Mouse (Mus musculus) forebrain, embryonic 16.5 days (tissue): ENCODE results near the gene Hyal5. TPM values are rescaled to one million over a fixed set of nuclear protein-coding genes. Genes with fewer than 3 reads are reported as not detected.

Source experiments
- ATAC-seq: fragments of 200-750 bp; cut with Nextera tagmentation; 2 replicates; pipeline ENCODE4 v1.8.0; 2017; ENCODE audit warnings: mild to moderate bottlenecking, moderate library complexity
- H3K27ac ChIP-seq: fragments of 300-500 bp; sonication (generic); 2 replicates; pipeline ENCODE4 v1.5.1; 2014; ENCODE audit warnings: low read length, control low read depth
- H3K27me3 ChIP-seq: fragments of 300-500 bp; sonication (generic); replicated peaks from 2 replicates; pipeline ENCODE4 v1.6.1; 2014; ENCODE audit warnings: low read length; ENCODE audit not compliant: control insufficient read depth, insufficient read depth
- H3K36me3 ChIP-seq: fragments of 300-500 bp; sonication (generic); 2 replicates; pipeline ENCODE4 v1.6.1; 2014; ENCODE audit not compliant: control insufficient read depth, insufficient read depth
- H3K4me1 ChIP-seq: fragments of 300-500 bp; sonication (generic); replicated peaks from 2 replicates; pipeline ENCODE4 v1.6.1; 2014; ENCODE audit warnings: low read length; ENCODE audit not compliant: control insufficient read depth, insufficient read depth
- H3K4me2 ChIP-seq: fragments of 300-500 bp; sonication (generic); 2 replicates; pipeline ENCODE4 v1.6.1; 2014; ENCODE audit warnings: mild to moderate bottlenecking, low read length, control low read depth
- H3K4me3 ChIP-seq: fragments of 300-500 bp; sonication (generic); replicated peaks from 2 replicates; pipeline ENCODE4 v1.5.1; 2014; ENCODE audit warnings: mild to moderate bottlenecking, low read length, control low read depth
- H3K9ac ChIP-seq: fragments of 300-500 bp; sonication (generic); replicated peaks from 2 replicates; pipeline ENCODE4 v1.6.1; 2014; ENCODE audit warnings: low read depth, low read length, control low read depth
- H3K9me3 ChIP-seq: fragments of 300-500 bp; sonication (generic); 2 replicates; pipeline ENCODE4 v1.6.1; 2016; ENCODE audit warnings: low read length; ENCODE audit not compliant: control insufficient read depth
- WGBS: fragments of 180-500 bp; shearing (Covaris S2); extraction: QIAGEN DNeasy Blood & Tissue Kit; methylation state at CpG from one replicate; pipeline ENCODE4 v1.1.7; 2014; 5-methylcytosine and 5-hydroxymethylcytosine counted together
- polyA plus RNA-seq: library from polyadenylated mRNA; unstranded; fragments of >200 nt; fragmentation: Nextera tagmentation; extraction: Ambion mirVana; gene quantifications from 2 replicates; pipeline ENCODE4 v1.2.1, GENCODE M21; 2015

Gene Hyal5
- polyA plus RNA-seq = not detected in 2 replicates

- Histone ChIP-seq H3K4me2 (no peak within 1 kb of the TSS), H3K27ac (no peak within 1 kb of the TSS), H3K9ac (no peak within 1 kb of the TSS), H3K27me3 (no peaks in the 10 kb centered on the region), H3K4me3 (no peak within 1 kb of the TSS), H3K4me1 (no peaks in the 10 kb centered on the region), H3K36me3 (no peaks in the 10 kb centered on the region), H3K9me3 (no peaks in the 10 kb centered on the region)
- ATAC-seq = no peak
Observed at GRCm38 (mm10) chr6:24857697-24858096, at the start of gene Hyal5. TSS of gene Hyal5 (plus strand) at chr6:24857997.

GRCm38 (mm10) chr6:24822070-24822469, 35.7 kb upstream of the Hyal5 start:
- no peaks in the 10 kb centered on the region for H3K36me3 ChIP-seq
- H3K9me3 ChIP-seq = no peaks in the 10 kb centered on the region
- 42% methylated on average over 2 of the region's 2 CpGs for WGBS
- no peak for ATAC-seq
- no peak overlapping the region for H3K4me3 ChIP-seq
- H3K9ac ChIP-seq = no peak overlapping the region
- H3K4me2 ChIP-seq = no peak overlapping the region
- H3K4me1 ChIP-seq = no peaks in the 10 kb centered on the region
- H3K27ac ChIP-seq = no peak overlapping the region
- no peaks in the 10 kb centered on the region for H3K27me3 ChIP-seq

- 40% methylated on average over 2 of the region's 2 CpGs for WGBS
- Histone ChIP-seq H3K4me1 (no peaks in the 10 kb centered on the region), H3K27ac (no peak overlapping the region), H3K9ac (no peak overlapping the region), H3K27me3 (no peaks in the 10 kb centered on the region), H3K9me3 (no peaks in the 10 kb centered on the region), H3K4me2 (no peak overlapping the region), H3K36me3 (no peaks in the 10 kb centered on the region), H3K4me3 (no peak overlapping the region)
- ATAC-seq = no peak
Observed at GRCm38 (mm10) chr6:24860320-24860719, 2.5 kb downstream of the Hyal5 start.

GRCm38 (mm10) chr6:24863649-24864048, 5.9 kb downstream of the Hyal5 start:
- H3K9ac ChIP-seq = no peak overlapping the region
- WGBS = 92% methylated on average over 4 of the region's 4 CpGs
- no peaks in the 10 kb centered on the region for H3K4me1 ChIP-seq
- no peak overlapping the region for H3K4me3 ChIP-seq
- no peaks in the 10 kb centered on the region for H3K27me3 ChIP-seq
- no peaks in the 10 kb centered on the region for H3K36me3 ChIP-seq
- no peak overlapping the region for H3K4me2 ChIP-seq
- ATAC-seq = no peak
- H3K9me3 ChIP-seq = no peaks in the 10 kb centered on the region
- no peak overlapping the region for H3K27ac ChIP-seq

GRCm38 (mm10) chr6:24894146-24894873, 36.5 kb downstream of the Hyal5 start:
- 75% methylated on average over 11 of the region's 11 CpGs for WGBS
- H3K4me3 ChIP-seq = no peak overlapping the region; the same call in 1 of the 2 replicates

GRCm38 (mm10) chr6:24894874-24895183, 37.0 kb downstream of the Hyal5 start:
- Histone ChIP-seq H3K36me3 (no peaks in the 10 kb centered on the region), H3K4me2 (peak overlapping the region; percentile 16; the same call in 1 of the 2 replicates), H3K27me3 (no peaks in the 10 kb centered on the region), H3K9me3 (no peaks in the 10 kb centered on the region), H3K4me3 (no peak overlapping the region; the same call in 1 of the 2 replicates), H3K27ac (no peak overlapping the region), H3K4me1 (no peaks in the 10 kb centered on the region), H3K9ac (no peak overlapping the region)
- WGBS = 44% methylated on average over 2 of the region's 2 CpGs
- ATAC-seq = 0 out of 2 replicates have a peak, but pooled peaks have one; percentile 12

More at GRCm38 (mm10) chr6:24894146-24894873, 36.5 kb downstream of the Hyal5 start:
- peak; percentile 63; the same call in 1 of the 2 replicates for ATAC-seq
- Histone ChIP-seq H3K4me1 (no peaks in the 10 kb centered on the region), H3K36me3 (no peaks in the 10 kb centered on the region), H3K9me3 (no peaks in the 10 kb centered on the region), H3K9ac (no peak overlapping the region), H3K27ac (no peak overlapping the region), H3K27me3 (no peaks in the 10 kb centered on the region), H3K4me2 (peak overlapping the region; percentile 16; the same call in 1 of the 2 replicates)

GRCm38 (mm10) chr6:24905101-24905500, 47.3 kb downstream of the Hyal5 start:
- ATAC-seq = no peak
- Histone ChIP-seq H3K27ac (no peak overlapping the region), H3K9ac (no peak overlapping the region), H3K9me3 (no peaks in the 10 kb centered on the region), H3K4me3 (no peak overlapping the region), H3K36me3 (no peaks in the 10 kb centered on the region), H3K4me2 (no peak overlapping the region), H3K27me3 (no peaks in the 10 kb centered on the region), H3K4me1 (no peaks in the 10 kb centered on the region)
- 89% methylated on average over 3 of the region's 3 CpGs for WGBS

- Histone ChIP-seq H3K36me3 (no peaks in the 10 kb centered on the region), H3K9me3 (no peaks in the 10 kb centered on the region), H3K27ac (no peak overlapping the region), H3K27me3 (no peaks in the 10 kb centered on the region), H3K4me2 (no peak overlapping the region), H3K4me1 (no peaks in the 10 kb centered on the region), H3K9ac (no peak overlapping the region), H3K4me3 (no peak overlapping the region)
- ATAC-seq = no peak
- 88% methylated on average over 2 of the region's 2 CpGs for WGBS
Observed at GRCm38 (mm10) chr6:24907824-24908223, 50.0 kb downstream of the Hyal5 start.

GRCm38 (mm10) chr6:24910016-24910727, 52.4 kb downstream of the Hyal5 start:
- Histone ChIP-seq H3K4me3 (no peak overlapping the region), H3K27me3 (no peaks in the 10 kb centered on the region), H3K9me3 (no peaks in the 10 kb centered on the region), H3K36me3 (no peaks in the 10 kb centered on the region), H3K9ac (no peak overlapping the region), H3K4me1 (no peaks in the 10 kb centered on the region), H3K4me2 (no peak overlapping the region), H3K27ac (no peak overlapping the region)
- WGBS = 74% methylated on average over 2 of the region's 2 CpGs
- ATAC-seq = no peak
